Mouse (Mus musculus) intestine, embryonic 16.5 days (tissue): Measurements from ENCODE around the gene Mucl1. TPM values are rescaled to one million over a fixed set of nuclear protein-coding genes. Genes with fewer than 3 reads are reported as not detected.
"Not testable (repeated sequence)": the region's sequence is repeated elsewhere in the genome, so short reads cannot be mapped to it uniquely, and the experiment has no call there.

Source experiments
- ATAC-seq: fragments of 200-750 bp; cut with Nextera tagmentation; 2 replicates; pipeline ENCODE4 v1.8.0; 2017; ENCODE audit warnings: moderate TSS enrichment, moderate library complexity
- H3K27ac ChIP-seq: fragments of 300-500 bp; sonication (generic); 2 replicates; pipeline ENCODE4 v1.5.1; 2014; ENCODE audit warnings: mild to moderate bottlenecking, low read length
- H3K27me3 ChIP-seq: fragments of 300-500 bp; sonication (generic); replicated peaks from 2 replicates; pipeline ENCODE4 v1.6.1; 2014; ENCODE audit warnings: low read length, control low read depth, mixed read lengths; ENCODE audit not compliant: control insufficient read depth, insufficient read depth
- H3K36me3 ChIP-seq: fragments of 300-500 bp; sonication (generic); 2 replicates; pipeline ENCODE4 v1.6.1; 2014; ENCODE audit warnings: low read length, control low read depth; ENCODE audit not compliant: control insufficient read depth, insufficient read depth
- H3K4me1 ChIP-seq: fragments of 300-500 bp; sonication (generic); 2 replicates; pipeline ENCODE4 v1.6.1; 2014; ENCODE audit warnings: low read length, control low read depth, mixed read lengths; ENCODE audit not compliant: control insufficient read depth, insufficient read depth
- H3K4me2 ChIP-seq: fragments of 300-500 bp; sonication (generic); 2 replicates; pipeline ENCODE4 v1.6.1; 2014; ENCODE audit warnings: low read depth, low read length, control low read depth
- H3K4me3 ChIP-seq: fragments of 300-500 bp; sonication (generic); 2 replicates; pipeline ENCODE4 v1.5.1; 2014; ENCODE audit warnings: mild to moderate bottlenecking, low read length
- H3K9ac ChIP-seq: fragments of 300-500 bp; sonication (generic); 2 replicates; pipeline ENCODE4 v1.6.1; 2014; ENCODE audit warnings: low read depth, low read length
- H3K9me3 ChIP-seq: fragments of 300-500 bp; sonication (generic); 2 replicates; pipeline ENCODE4 v1.6.1; 2016; ENCODE audit warnings: low read length, control low read depth; ENCODE audit not compliant: control insufficient read depth
- WGBS: fragments of 180-500 bp; shearing (Covaris S2); extraction: QIAGEN DNeasy Blood & Tissue Kit; methylation state at CpG from one replicate; pipeline ENCODE4 v1.1.7; 2014; 5-methylcytosine and 5-hydroxymethylcytosine counted together
- polyA plus RNA-seq: library from polyadenylated mRNA; unstranded; fragments of >200 nt; fragmentation: Nextera tagmentation; extraction: Ambion mirVana; gene quantifications from 2 replicates; pipeline ENCODE4 v1.2.1, GENCODE M21; 2015

The Mucl1 gene
- not detected in 2 replicates for polyA plus RNA-seq

DNA sequence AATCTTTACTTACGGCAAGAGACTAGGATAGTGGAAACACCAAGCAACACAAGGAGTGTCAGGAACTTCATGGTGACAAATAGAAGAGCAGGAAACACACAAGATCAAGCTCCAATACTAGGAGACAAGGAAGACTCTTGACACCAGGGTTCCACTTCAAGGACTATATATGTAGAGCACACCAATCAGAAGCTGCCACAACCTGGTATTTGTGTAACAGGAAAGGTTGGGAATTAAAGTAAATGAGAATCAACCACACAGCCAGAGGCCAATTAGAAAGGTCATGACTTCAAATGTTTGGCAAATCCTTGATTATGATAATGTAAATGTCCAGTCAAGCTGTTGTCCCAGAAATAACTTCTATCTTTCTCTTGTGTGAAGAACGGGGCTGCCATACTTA is at the start of gene Mucl1:
Gene Mucl1 (minus strand): TSS at position 101 of the 400 bp plus-strand sequence.
- H3K4me1 ChIP-seq = no peaks in the 10 kb centered on the region
- H3K9ac ChIP-seq = no peak within 1 kb of the TSS
- ATAC-seq = no peak
- no peak within 1 kb of the TSS for H3K4me3 ChIP-seq
- no peak within 1 kb of the TSS for H3K4me2 ChIP-seq
- no peak within 1 kb of the TSS for H3K27ac ChIP-seq
- H3K36me3 ChIP-seq = no peaks in the 10 kb centered on the region
- 87% methylated on average over 2 of the region's 2 CpGs for WGBS
- H3K27me3 ChIP-seq = no peaks in the 10 kb centered on the region
- H3K9me3 ChIP-seq = no peaks in the 10 kb centered on the region

- not testable (repeated sequence) for H3K27me3 ChIP-seq, H3K4me2 ChIP-seq, H3K9ac ChIP-seq, H3K9me3 ChIP-seq, H3K27ac ChIP-seq, H3K4me3 ChIP-seq, H3K36me3 ChIP-seq, H3K4me1 ChIP-seq, ATAC-seq
- 7% methylated on average over 5 of the region's 5 CpGs for WGBS
These were observed 11.6 kb upstream of the Mucl1 start for GRCm38 (mm10) chr15:103766836-103767235.

GRCm38 (mm10) chr15:103716861-103717260 is 38.4 kb downstream of the Mucl1 start:
- not testable (repeated sequence) for H3K9ac ChIP-seq, H3K4me2 ChIP-seq, ATAC-seq, H3K4me3 ChIP-seq, H3K27me3 ChIP-seq, H3K27ac ChIP-seq, H3K4me1 ChIP-seq, H3K36me3 ChIP-seq, H3K9me3 ChIP-seq
- WGBS = 77% methylated on average over 3 of the region's 5 CpGs

Other genes with a start within 250 kb of the Mucl1 start
- 7.5 and 8.4 TPM in 2 replicates for gene Ppp1r1a, start 217.5 kb downstream of the Mucl1 start, polyA plus RNA-seq
- not detected in 2 replicates for gene Glycam1, start 190.4 kb downstream of the Mucl1 start, polyA plus RNA-seq
- gene Mucl2, start 143.8 kb upstream of the Mucl1 start, polyA plus RNA-seq = not detected in 2 replicates